Mouse (Mus musculus): ENCODE data around the gene Cfap206. TPM values are rescaled to one million over a fixed set of nuclear protein-coding genes. Genes with fewer than 3 reads are reported as not detected.

Cfap206 gene
- total and polyA plus RNA-seq, 2 experiments from 2014 or later, result 2.9 to 7.0 TPM

DNA sequence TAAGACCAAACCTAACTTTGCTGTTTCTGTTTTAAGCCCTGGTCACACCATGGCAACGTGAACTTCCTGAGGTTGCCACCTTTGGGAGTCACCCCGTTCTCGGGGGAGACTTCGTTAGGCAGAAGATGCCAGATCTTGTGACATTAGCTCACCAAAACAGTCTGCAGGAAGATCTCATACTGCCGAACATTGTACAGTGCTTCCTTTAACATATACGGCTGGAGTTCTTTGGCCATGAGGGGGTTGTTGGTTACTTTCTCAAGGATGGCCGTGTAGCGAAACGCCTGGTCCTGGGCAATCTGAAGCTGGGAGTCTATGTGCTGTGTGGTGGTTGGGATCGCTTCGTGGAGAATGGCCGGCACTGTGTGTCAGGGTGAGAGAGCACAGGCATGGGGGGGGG lies 10.6 kb downstream of the Cfap206 start:
- no peaks in the 10 kb centered on the region for H3K27me3 ChIP-seq (ENCODE audit: insufficient read depth, low read length)
- H3K4me1 ChIP-seq (ENCODE audit: insufficient read depth, low read length), result no peaks in the 10 kb centered on the region
- H3K27ac ChIP-seq (ENCODE audit: low read depth, low read length), result no peak overlapping the region
- 96% methylated on average over 12 of the region's 12 CpGs for WGBS
- ATAC-seq (ENCODE audit: low FRiP score) (no peak), DNase-seq (ENCODE audit: low spot score) (no peak)
- no peaks in the 10 kb centered on the region for H3K36me3 ChIP-seq (ENCODE audit: insufficient read depth, low read length)
- H3K4me3 ChIP-seq (ENCODE audit: low read depth, low read length), result no peak overlapping the region
- H3K9me3 ChIP-seq (ENCODE audit: low read length), result no peaks in the 10 kb centered on the region
- TF ChIP-seq CTCF (IDR thresholded peaks at IDR 0.05), result no peak
- H3K4me2 ChIP-seq (ENCODE audit: low read depth, low read length, poor library complexity, severe bottlenecking), result no peak overlapping the region
- no peak overlapping the region for H3K9ac ChIP-seq (replicated peaks; ENCODE audit: low read length, poor library complexity, severe bottlenecking)

GRCm38 (mm10) chr4:34715062-34715461 lies 14.9 kb downstream of the Cfap206 start:
- DNase-seq (ENCODE audit: low spot score) (no peak), ATAC-seq (ENCODE audit: low FRiP score) (no peak)
- no peak for TF ChIP-seq CTCF (IDR thresholded peaks at IDR 0.05)
- Histone ChIP-seq H3K27me3 (ENCODE audit: insufficient read depth, low read length) (no peaks in the 10 kb centered on the region), H3K4me2 (ENCODE audit: low read depth, low read length, poor library complexity, severe bottlenecking) (no peak overlapping the region), H3K4me1 (ENCODE audit: insufficient read depth, low read length) (no peaks in the 10 kb centered on the region), H3K36me3 (ENCODE audit: insufficient read depth, low read length) (no peaks in the 10 kb centered on the region), H3K9me3 (ENCODE audit: low read length) (no peaks in the 10 kb centered on the region), H3K9ac (replicated peaks; ENCODE audit: low read length, poor library complexity, severe bottlenecking) (no peak overlapping the region), H3K4me3 (ENCODE audit: low read depth, low read length) (no peak overlapping the region), H3K27ac (ENCODE audit: low read depth, low read length) (no peak overlapping the region)
- 100% methylated on average over 1 of the region's 1 CpGs for WGBS

DNA sequence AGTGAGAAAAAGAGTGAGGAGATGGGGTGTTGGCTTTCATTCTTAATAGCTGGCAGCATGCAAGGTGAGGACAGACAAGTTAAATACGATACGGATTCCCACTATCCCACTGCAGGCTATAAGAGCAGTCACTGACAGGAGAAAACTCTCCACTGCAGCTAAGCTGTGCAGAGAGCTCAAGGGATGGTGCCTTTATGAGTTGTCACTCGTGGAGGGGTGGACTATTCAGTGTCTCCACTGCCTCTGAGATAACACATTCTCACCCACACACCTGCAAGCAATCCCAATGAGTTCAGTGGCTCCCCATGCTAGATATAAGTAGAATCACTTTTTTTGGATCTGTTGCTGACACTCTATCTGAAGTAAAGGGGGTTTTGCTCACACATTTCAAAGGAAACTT lies 21.9 kb downstream of the Cfap206 start:
- DNase-seq (ENCODE audit: low spot score), result no peak
- no peaks in the 10 kb centered on the region for H3K36me3 ChIP-seq (ENCODE audit: insufficient read depth, low read length)
- TF ChIP-seq CTCF (IDR thresholded peaks at IDR 0.05), result no peak
- H3K4me2 ChIP-seq (ENCODE audit: low read depth, low read length, poor library complexity, severe bottlenecking), result no peak overlapping the region
- no peaks in the 10 kb centered on the region for H3K9me3 ChIP-seq (ENCODE audit: low read length)
- H3K4me1 ChIP-seq (ENCODE audit: insufficient read depth, low read length), result no peaks in the 10 kb centered on the region
- no peak overlapping the region for H3K27ac ChIP-seq (ENCODE audit: low read depth, low read length)
- H3K27me3 ChIP-seq (ENCODE audit: insufficient read depth, low read length), result no peaks in the 10 kb centered on the region
- H3K4me3 ChIP-seq (ENCODE audit: low read depth, low read length), result no peak overlapping the region
- H3K9ac ChIP-seq (replicated peaks; ENCODE audit: low read length, poor library complexity, severe bottlenecking), result no peak overlapping the region
- WGBS, result 89% methylated on average over 3 of the region's 3 CpGs
- ATAC-seq (ENCODE audit: low FRiP score), result no peak

GRCm38 (mm10) chr4:34707248-34707647 lies 22.8 kb downstream of the Cfap206 start:
- H3K27me3 ChIP-seq (ENCODE audit: insufficient read depth, low read length), result no peaks in the 10 kb centered on the region
- DNase-seq (ENCODE audit: low spot score), result no peak
- H3K4me2 ChIP-seq (ENCODE audit: low read depth, low read length, poor library complexity, severe bottlenecking), result no peak overlapping the region
- no peak overlapping the region for H3K27ac ChIP-seq (ENCODE audit: low read depth, low read length)
- 87% methylated on average over 3 of the region's 3 CpGs for WGBS
- H3K4me3 ChIP-seq (ENCODE audit: low read depth, low read length), result no peak overlapping the region
- H3K9ac ChIP-seq (replicated peaks; ENCODE audit: low read length, poor library complexity, severe bottlenecking), result no peak overlapping the region
- no peaks in the 10 kb centered on the region for H3K36me3 ChIP-seq (ENCODE audit: insufficient read depth, low read length)
- H3K4me1 ChIP-seq (ENCODE audit: insufficient read depth, low read length), result no peaks in the 10 kb centered on the region
- no peak for TF ChIP-seq CTCF (IDR thresholded peaks at IDR 0.05)
- H3K9me3 ChIP-seq (ENCODE audit: low read length), result no peaks in the 10 kb centered on the region
- ATAC-seq (ENCODE audit: low FRiP score), result no peak

DNA sequence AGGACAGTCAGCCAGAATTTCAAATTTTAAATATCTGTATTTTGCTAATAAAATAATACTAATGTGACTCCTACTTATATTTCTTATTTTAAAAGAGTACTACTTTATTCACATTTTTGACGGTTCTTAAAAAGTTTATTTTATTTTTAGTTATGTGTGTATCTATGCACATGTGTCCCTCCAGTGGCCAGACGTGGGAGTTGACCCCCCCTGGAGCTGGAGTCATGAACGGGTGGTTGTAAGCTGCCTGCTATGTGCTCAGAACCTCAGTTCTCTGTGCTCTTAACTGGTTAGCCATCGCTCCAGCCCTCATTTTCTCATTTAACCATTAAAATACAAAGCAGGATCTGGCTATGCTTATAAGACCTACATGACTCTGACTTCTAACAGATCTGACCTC lies 27.0 kb downstream of the Cfap206 start:
- Histone ChIP-seq H3K9me3 (ENCODE audit: low read length) (no peaks in the 10 kb centered on the region), H3K27me3 (ENCODE audit: insufficient read depth, low read length) (no peaks in the 10 kb centered on the region), H3K27ac (ENCODE audit: low read depth, low read length) (no peak overlapping the region), H3K9ac (replicated peaks; ENCODE audit: low read length, poor library complexity, severe bottlenecking) (no peak overlapping the region), H3K4me3 (ENCODE audit: low read depth, low read length) (no peak overlapping the region), H3K4me2 (ENCODE audit: low read depth, low read length, poor library complexity, severe bottlenecking) (no peak overlapping the region), H3K36me3 (ENCODE audit: insufficient read depth, low read length) (no peaks in the 10 kb centered on the region), H3K4me1 (ENCODE audit: insufficient read depth, low read length) (no peaks in the 10 kb centered on the region)
- no peak for TF ChIP-seq CTCF (IDR thresholded peaks at IDR 0.05)
- ATAC-seq (ENCODE audit: low FRiP score), result no peak
- 62% methylated on average over 4 of the region's 4 CpGs for WGBS
- no peak for DNase-seq (ENCODE audit: low spot score)

GRCm38 (mm10) chr4:34702231-34702630 lies 27.8 kb downstream of the Cfap206 start:
- 97% methylated on average over 11 of the region's 11 CpGs for WGBS
- Histone ChIP-seq H3K27me3 (ENCODE audit: insufficient read depth, low read length) (no peaks in the 10 kb centered on the region), H3K4me2 (ENCODE audit: low read depth, low read length, poor library complexity, severe bottlenecking) (no peak overlapping the region), H3K4me1 (ENCODE audit: insufficient read depth, low read length) (no peaks in the 10 kb centered on the region), H3K9me3 (ENCODE audit: low read length) (no peaks in the 10 kb centered on the region), H3K9ac (replicated peaks; ENCODE audit: low read length, poor library complexity, severe bottlenecking) (no peak overlapping the region), H3K4me3 (ENCODE audit: low read depth, low read length) (no peak overlapping the region), H3K27ac (ENCODE audit: low read depth, low read length) (no peak overlapping the region), H3K36me3 (ENCODE audit: insufficient read depth, low read length) (no peaks in the 10 kb centered on the region)
- ATAC-seq (ENCODE audit: low FRiP score) (no peak), DNase-seq (ENCODE audit: low spot score) (no peak)
- TF ChIP-seq CTCF (IDR thresholded peaks at IDR 0.05), result no peak

Data from midbrain, postnatal 0 days (tissue).